Mouse (Mus musculus): Measurements from ENCODE around the gene Btf3. TPM values are rescaled to one million over a fixed set of nuclear protein-coding genes. Genes with fewer than 3 reads are reported as not detected.
A peak's percentile ranks its signal among the peaks of the same experiment; 100 is the strongest.

Gene Btf3
- polyA plus RNA-seq, 1 experiment: 162 TPM

GRCm38 (mm10) chr13:98313631-98314030 is 3.2 kb downstream of the Btf3 start:
- H3K4me1 ChIP-seq (ENCODE audit: control insufficient read depth, insufficient read depth, low read length): peaks cover 20% of the 10 kb centered on the region
- no peak for DNase-seq
- TF ChIP-seq POLR2A (IDR thresholded peaks at IDR 0.05; ENCODE audit: borderline replicate concordance, extremely low read depth, low read depth, low read length): no peak
- TF ChIP-seq CTCF (IDR thresholded peaks at IDR 0.05; ENCODE audit: insufficient read depth, low read length): no peak
- no peak overlapping the region for H3K4me3 ChIP-seq (replicated peaks; ENCODE audit: extremely low read depth, low read depth, low read length)
- 51% methylated on average over 7 of the region's 7 CpGs for WGBS

GRCm38 (mm10) chr13:98311597-98311996 is 5.2 kb downstream of the Btf3 start:
- Histone ChIP-seq H3K4me3 (replicated peaks; ENCODE audit: extremely low read depth, low read depth, low read length) (no peak overlapping the region), H3K4me1 (ENCODE audit: control insufficient read depth, insufficient read depth, low read length) (peaks cover 21% of the 10 kb centered on the region)
- WGBS: 90% methylated on average over 5 of the region's 5 CpGs
- DNase-seq: no peak
- TF ChIP-seq POLR2A (IDR thresholded peaks at IDR 0.05; ENCODE audit: borderline replicate concordance, extremely low read depth, low read depth, low read length): no peak
- TF ChIP-seq CTCF (IDR thresholded peaks at IDR 0.05; ENCODE audit: insufficient read depth, low read length): no peak

- H3K4me1 ChIP-seq (ENCODE audit: control insufficient read depth, insufficient read depth, low read length): peaks cover 9% of the 10 kb centered on the region
- no peak for DNase-seq
- 72% methylated on average over 4 of the region's 4 CpGs for WGBS
- no peak for TF ChIP-seq CTCF (IDR thresholded peaks at IDR 0.05; ENCODE audit: insufficient read depth, low read length)
- TF ChIP-seq POLR2A (IDR thresholded peaks at IDR 0.05; ENCODE audit: borderline replicate concordance, extremely low read depth, low read depth, low read length): no peak
- H3K4me3 ChIP-seq (replicated peaks; ENCODE audit: extremely low read depth, low read depth, low read length): no peak overlapping the region
Measured at GRCm38 (mm10) chr13:98308724-98309123, 8.1 kb downstream of the Btf3 start.

GRCm38 (mm10) chr13:98308004-98308403 is 8.8 kb downstream of the Btf3 start:
- 83% methylated on average over 5 of the region's 5 CpGs for WGBS
- TF ChIP-seq CTCF (IDR thresholded peaks at IDR 0.05; ENCODE audit: insufficient read depth, low read length) (no peak), POLR2A (IDR thresholded peaks at IDR 0.05; ENCODE audit: borderline replicate concordance, extremely low read depth, low read depth, low read length) (no peak)

DNA sequence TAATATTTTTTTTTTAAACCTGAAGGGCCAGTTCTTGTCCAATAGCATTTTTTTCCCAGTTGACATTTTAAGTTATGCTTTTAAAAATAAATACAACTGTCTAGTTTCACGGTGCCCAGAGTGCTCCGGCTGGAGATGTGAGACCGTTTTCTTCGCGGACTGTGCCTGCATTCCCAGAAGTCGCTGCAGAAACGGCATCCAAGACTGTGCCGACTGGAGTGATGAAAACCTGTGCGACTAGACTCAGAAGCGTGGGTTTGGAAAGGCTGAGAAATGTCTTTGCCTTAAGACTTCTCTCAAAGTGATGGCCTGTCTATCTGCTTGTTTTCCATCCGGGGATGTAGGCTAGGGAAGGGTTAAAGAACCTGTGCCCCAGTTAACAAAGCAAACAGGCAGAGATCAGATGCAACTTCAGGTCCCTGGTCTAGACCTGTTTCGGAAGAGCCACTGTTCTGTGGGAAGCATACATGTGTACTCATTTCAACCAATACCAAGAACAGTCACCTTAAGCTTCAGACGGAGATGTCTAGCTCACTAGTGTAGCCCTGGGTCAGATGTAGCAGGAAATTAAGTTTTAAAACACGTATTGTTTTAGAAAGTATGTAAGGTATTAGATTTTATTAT is 9.8 kb downstream of the Btf3 start:
- no peak for DNase-seq
- WGBS: 32% methylated on average over 14 of the region's 14 CpGs
- no peak overlapping the region for H3K4me3 ChIP-seq (replicated peaks; ENCODE audit: extremely low read depth, low read depth, low read length)
- TF ChIP-seq POLR2A (IDR thresholded peaks at IDR 0.05; ENCODE audit: borderline replicate concordance, extremely low read depth, low read depth, low read length) (no peak), CTCF (IDR thresholded peaks at IDR 0.05; ENCODE audit: insufficient read depth, low read length) (no peak)
- peaks cover 4% of the 10 kb centered on the region; the same call in 1 of the 2 replicates for H3K4me1 ChIP-seq (ENCODE audit: control insufficient read depth, insufficient read depth, low read length)

More at GRCm38 (mm10) chr13:98308004-98308403, 8.8 kb downstream of the Btf3 start:
- no peak for DNase-seq
- peaks cover 4% of the 10 kb centered on the region; the same call in 1 of the 2 replicates for H3K4me1 ChIP-seq (ENCODE audit: control insufficient read depth, insufficient read depth, low read length)
- no peak overlapping the region for H3K4me3 ChIP-seq (replicated peaks; ENCODE audit: extremely low read depth, low read depth, low read length)

GRCm38 (mm10) chr13:98306393-98306792 is 10.4 kb downstream of the Btf3 start:
- H3K4me1 ChIP-seq (ENCODE audit: control insufficient read depth, insufficient read depth, low read length): peaks cover 4% of the 10 kb centered on the region; the same call in 1 of the 2 replicates
- H3K4me3 ChIP-seq (replicated peaks; ENCODE audit: extremely low read depth, low read depth, low read length): no peak overlapping the region
- TF ChIP-seq POLR2A (IDR thresholded peaks at IDR 0.05; ENCODE audit: borderline replicate concordance, extremely low read depth, low read depth, low read length) (no peak), CTCF (IDR thresholded peaks at IDR 0.05; ENCODE audit: insufficient read depth, low read length) (no peak)
- no peak for DNase-seq
- WGBS: 33% methylated on average over 5 of the region's 5 CpGs

DNA sequence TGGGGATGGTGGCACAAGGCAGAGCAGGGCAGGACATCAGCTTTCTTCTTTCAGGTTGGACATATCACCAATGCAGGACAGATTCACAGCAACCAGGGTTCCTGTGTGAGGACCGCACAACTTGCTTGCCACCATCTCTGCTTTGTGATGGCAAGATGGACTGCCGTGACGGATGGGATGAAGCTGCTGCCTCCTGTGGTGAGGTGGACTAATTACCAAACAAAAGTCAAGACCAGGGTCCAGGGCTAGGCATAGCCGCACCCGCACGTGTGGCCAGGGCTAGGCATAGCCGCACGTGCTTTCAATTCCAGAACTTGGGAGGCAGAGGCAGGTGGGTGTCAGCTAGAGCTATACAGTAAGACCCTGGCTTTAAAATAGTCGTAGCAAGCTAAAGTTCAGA is 11.5 kb downstream of the Btf3 start:
- Histone ChIP-seq H3K4me1 (ENCODE audit: control insufficient read depth, insufficient read depth, low read length) (peaks cover 4% of the 10 kb centered on the region; the same call in 1 of the 2 replicates), H3K4me3 (replicated peaks; ENCODE audit: extremely low read depth, low read depth, low read length) (no peak overlapping the region)
- no peak for TF ChIP-seq POLR2A (IDR thresholded peaks at IDR 0.05; ENCODE audit: borderline replicate concordance, extremely low read depth, low read depth, low read length)
- TF ChIP-seq CTCF (IDR thresholded peaks at IDR 0.05; ENCODE audit: insufficient read depth, low read length): no peak
- 95% methylated on average over 9 of the region's 9 CpGs for WGBS
- no peak for DNase-seq

DNA sequence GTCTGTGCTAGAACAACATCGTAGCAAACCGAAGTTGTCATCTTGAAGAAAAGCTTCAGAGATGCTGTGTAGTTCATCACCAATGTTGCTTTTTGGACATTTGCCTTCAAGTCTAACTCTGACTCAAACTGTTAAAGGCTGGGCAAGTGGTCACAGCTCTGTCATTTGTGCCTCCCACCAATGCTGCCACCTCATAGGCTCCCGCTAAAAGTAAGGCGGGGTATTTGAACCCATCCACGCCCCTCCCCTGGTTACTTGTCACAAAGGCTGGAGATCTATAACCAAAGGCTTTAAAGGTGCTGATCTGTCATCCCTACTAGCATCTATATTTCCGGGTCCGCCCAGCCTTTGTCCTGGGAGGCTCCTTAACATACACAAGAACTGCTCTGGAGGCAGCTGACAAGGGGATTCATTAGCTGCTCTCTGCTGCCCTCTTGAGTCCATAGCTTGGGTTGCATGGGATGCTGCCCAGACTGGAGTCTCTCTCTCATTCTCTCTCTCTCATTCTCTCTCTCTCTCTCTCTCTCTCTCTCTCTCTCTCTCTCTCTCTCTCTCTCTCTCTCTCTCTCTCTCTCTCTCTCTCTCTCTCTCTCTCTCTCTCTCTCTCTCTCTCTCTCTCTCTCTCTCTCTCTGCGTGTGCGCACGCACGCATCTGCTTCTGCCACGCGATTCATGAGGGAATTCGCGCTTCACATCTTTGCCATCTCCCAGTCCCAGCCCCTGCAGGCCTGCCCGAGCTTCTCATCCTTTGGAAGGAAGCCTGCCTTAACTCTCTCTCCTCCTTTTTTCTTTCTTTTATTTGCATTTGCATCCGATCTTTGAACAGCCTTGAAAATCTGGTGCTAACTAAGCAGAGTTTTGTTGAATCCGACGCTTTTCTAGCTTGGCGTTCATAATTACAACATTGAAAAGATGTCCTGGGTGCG is 17.7 kb downstream of the Btf3 start:
- Histone ChIP-seq H3K4me1 (ENCODE audit: control insufficient read depth, insufficient read depth, low read length) (no peaks in the 10 kb centered on the region), H3K4me3 (replicated peaks; ENCODE audit: extremely low read depth, low read depth, low read length) (no peak overlapping the region)
- DNase-seq: peak; percentile 46
- TF ChIP-seq CTCF (IDR thresholded peaks at IDR 0.05; ENCODE audit: insufficient read depth, low read length): peak; percentile 87
- TF ChIP-seq POLR2A (IDR thresholded peaks at IDR 0.05; ENCODE audit: borderline replicate concordance, extremely low read depth, low read depth, low read length): no peak
- WGBS: 51% methylated on average over 21 of the region's 21 CpGs

GRCm38 (mm10) chr13:98297883-98298482 is 18.8 kb downstream of the Btf3 start:
- TF ChIP-seq POLR2A (IDR thresholded peaks at IDR 0.05; ENCODE audit: borderline replicate concordance, extremely low read depth, low read depth, low read length) (no peak), CTCF (IDR thresholded peaks at IDR 0.05; ENCODE audit: insufficient read depth, low read length) (no peak)
- Histone ChIP-seq H3K4me1 (ENCODE audit: control insufficient read depth, insufficient read depth, low read length) (no peaks in the 10 kb centered on the region), H3K4me3 (replicated peaks; ENCODE audit: extremely low read depth, low read depth, low read length) (no peak overlapping the region)
- 92% methylated on average over 6 of the region's 6 CpGs for WGBS
- no peak for DNase-seq
